Comparison of ENCODE assay signal across 8 mouse cellular contexts in the genomic region with DNA sequence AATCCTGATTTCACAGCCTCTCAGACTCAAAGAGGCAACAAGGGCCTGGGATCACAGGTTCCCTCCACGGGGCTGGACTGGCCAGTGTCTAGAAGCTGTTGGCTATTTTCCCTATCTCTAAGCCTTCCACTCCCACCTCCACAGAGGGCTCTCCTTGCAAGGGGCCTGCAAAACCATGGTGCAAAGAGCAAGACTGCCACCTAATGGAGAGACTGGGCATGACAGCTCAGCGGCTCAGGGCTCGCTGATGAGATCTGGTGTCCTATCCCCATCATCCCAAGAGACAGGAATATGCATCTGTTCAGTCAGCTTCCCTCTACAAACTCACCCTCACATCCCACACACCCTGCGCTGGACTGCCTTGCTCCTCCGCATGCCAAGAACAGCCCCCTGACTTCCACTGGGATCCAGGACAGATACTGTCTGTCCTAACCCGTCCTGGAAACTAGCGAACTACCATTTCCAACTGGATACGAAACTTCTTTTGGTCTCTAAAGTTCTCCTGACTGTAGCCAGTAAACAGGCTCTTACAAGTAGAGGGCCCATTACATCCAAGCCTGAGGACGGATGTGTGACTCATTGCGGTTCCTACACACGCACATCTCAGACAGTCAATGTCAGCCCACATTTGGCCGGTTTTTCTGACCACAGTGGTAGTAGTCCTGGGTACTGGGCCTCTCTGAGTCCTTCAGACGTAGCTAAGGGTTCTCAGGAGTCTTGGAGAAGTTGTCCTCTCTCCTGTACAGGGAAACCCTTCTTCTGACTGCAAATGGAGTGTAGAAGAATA. TPM values are rescaled to one million over a fixed set of nuclear protein-coding genes. Genes with fewer than 3 reads are reported as not detected.
DNase-seq lines count a peak whose midpoint lies in the region; ATAC-seq and TF ChIP-seq lines count a peak whose summit lies in the region.

No protein-coding gene starts in this region.

- no peak for TF ChIP-seq POLR2A in lung, adult 2 months (IDR thresholded peaks at IDR 0.05; ENCODE audit: borderline replicate concordance, extremely low read depth, low read depth, low read length)

- TF ChIP-seq CTCF in kidney, postnatal 0 days (IDR thresholded peaks at IDR 0.05; ENCODE audit: low read depth): peak; percentile 97
- TF ChIP-seq CTCF in lung, adult 2 months (IDR thresholded peaks at IDR 0.05; ENCODE audit: insufficient read depth, low read length): peak; percentile 99

- H3K27me3 ChIP-seq in kidney, postnatal 0 days (ENCODE audit: insufficient read depth, low read length): no peaks in the 10 kb centered on the region

- DNase-seq in left cerebral cortex, adult 18-20 months (ENCODE audit: low spot score in 2 of 2): peak; percentile 74 to 83
- DNase-seq in left cerebral cortex, adult 11 months (ENCODE audit: low spot score): no peak
- peak; percentile 49 for DNase-seq in c-Kit-negative CD71-positive TER-119-positive erythroid progenitor cells, embryonic 14.5 days (ENCODE audit: low read depth, low spot score)
- DNase-seq in kidney, postnatal 0 days (ENCODE audit: low spot score): peak; percentile 83
- DNase-seq in lung, adult 2 months: peak; percentile 72
- DNase-seq in ovary, postnatal 36 days (ENCODE audit: low spot score): peak; percentile 65
- DNase-seq in thymus, postnatal 25 days: peak; percentile 75

- no peak overlapping the region for H3K4me2 ChIP-seq in kidney, postnatal 0 days (ENCODE audit: low read length)

- WGBS in kidney, postnatal 0 days: 57% methylated on average over 13 of the region's 13 CpGs
- WGBS in lung, adult 2 months: 55% methylated on average over 13 of the region's 13 CpGs

- H3K4me3 ChIP-seq in kidney, postnatal 0 days (replicated peaks; ENCODE audit: low read depth, low read length): no peak overlapping the region
- no peak overlapping the region for H3K4me3 ChIP-seq in lung, adult 2 months (replicated peaks; ENCODE audit: extremely low read depth, low read depth, low read length)

- no peaks in the 10 kb centered on the region for H3K9me3 ChIP-seq in kidney, postnatal 0 days (replicated peaks; ENCODE audit: low read length)

- H3K27ac ChIP-seq in kidney, postnatal 0 days: no peak overlapping the region

- no peaks in the 10 kb centered on the region for H3K4me1 ChIP-seq in kidney, postnatal 0 days (replicated peaks; ENCODE audit: insufficient read depth, low read length)
- H3K4me1 ChIP-seq in lung, adult 2 months (ENCODE audit: control insufficient read depth, insufficient read depth, low read length): no peaks in the 10 kb centered on the region

- no peak overlapping the region for H3K9ac ChIP-seq in kidney, postnatal 0 days (ENCODE audit: low read depth, low read length)

- ATAC-seq in frontal cortex, adult (ENCODE audit: low TSS enrichment): peak; percentile 56
- 0 out of 2 replicates have a peak, but pooled peaks have one; percentile 13 for ATAC-seq in kidney, postnatal 0 days (replicated peaks; ENCODE audit: low FRiP score, low read depth)

- no peaks in the 10 kb centered on the region for H3K36me3 ChIP-seq in kidney, postnatal 0 days (ENCODE audit: insufficient read depth, low read length)

RNA-seq across cellular contexts. Expression of gene Mrm1, which starts 5.4 kb away (rescaled TPM):
- 10 to 100 TPM; 17.4 to 17.5 TPM for total RNA-seq in left cerebral cortex, adult 18-20 months (2021)
- polyA plus RNA-seq in kidney, postnatal 0 days (2015; fragmentation: Nextera tagmentation; extraction: Ambion mirVana): 10.8 and 12.8 TPM in 2 replicates
- polyA plus RNA-seq in lung, adult 2 months (2012; rRNA removed): 7.2 and 8.7 TPM in 2 replicates

RNA-seq across cellular contexts. Expression of gene Dhrs11, which starts 14.9 kb away (rescaled TPM):
- 1 to 10 TPM; 7.9 to 8.4 TPM for total RNA-seq in left cerebral cortex, adult 18-20 months (2021)
- 13.8 and 16.1 TPM in 2 replicates for polyA plus RNA-seq in kidney, postnatal 0 days (2015; fragmentation: Nextera tagmentation; extraction: Ambion mirVana)
- polyA plus RNA-seq in lung, adult 2 months (2012; rRNA removed): 19.5 and 21.3 TPM in 2 replicates

RNA-seq across cellular contexts. Expression of gene Ggnbp2, which starts 56.7 kb away (rescaled TPM):
- 10 to 100 TPM; 90.8 to 91.0 TPM for total RNA-seq in left cerebral cortex, adult 18-20 months (2021)
- 56.4 and 57.5 TPM in 2 replicates for polyA plus RNA-seq in kidney, postnatal 0 days (2015; fragmentation: Nextera tagmentation; extraction: Ambion mirVana)
- polyA plus RNA-seq in lung, adult 2 months (2012; rRNA removed): 28.1 and 42.2 TPM in 2 replicates
